Mouse (Mus musculus) left cerebral cortex, adult 9 months (tissue): ENCODE results near the gene Gm12845.
A peak's percentile ranks its signal among the peaks of the same experiment; 100 is the strongest.
"Not testable (repeated sequence)": the region's sequence is repeated elsewhere in the genome, so short reads cannot be mapped to it uniquely, and the experiment has no call there.

Experiments
- DNase-seq, 2 experiments: peaks; one replicate each; pipeline ENCODE4 v3.0.0; 2022; ENCODE audit warnings: low spot score in 2 of 2

The Gm12845 gene

GRCm38 (mm10) chr4:117724112-117724511, at the start of gene Gm12845:
Gene Gm12845 (plus strand): TSS chr4:117724412.
- no peak for DNase-seq

- DNase-seq: peak in 1 of 2 experiments; percentile 84
Measured at GRCm38 (mm10) chr4:117676903-117677302, 47.3 kb upstream of the Gm12845 start.

- no peak for DNase-seq
Measured at GRCm38 (mm10) chr4:117680963-117681362, 43.2 kb upstream of the Gm12845 start.

GRCm38 (mm10) chr4:117681931-117682461, 42.2 kb upstream of the Gm12845 start, which contains the start of gene Dmap1:
Gene Dmap1 (minus strand): TSS chr4:117682273.
- peak in 1 of 2 experiments; percentile 89 for DNase-seq

GRCm38 (mm10) chr4:117682463-117682862, 41.7 kb upstream of the Gm12845 start:
- no peak for DNase-seq

GRCm38 (mm10) chr4:117683048-117683768, 41.0 kb upstream of the Gm12845 start:
- DNase-seq: no peak

- DNase-seq: no peak
Measured at GRCm38 (mm10) chr4:117686354-117686753, 37.9 kb upstream of the Gm12845 start.

GRCm38 (mm10) chr4:117705361-117705760, 18.9 kb upstream of the Gm12845 start:
- peak in 1 of 2 experiments; percentile 64 for DNase-seq

GRCm38 (mm10) chr4:117708780-117709550, 15.2 kb upstream of the Gm12845 start:
- DNase-seq: no peak

GRCm38 (mm10) chr4:117712314-117712713, 11.9 kb upstream of the Gm12845 start:
- DNase-seq: no peak

- no peak for DNase-seq
Measured at GRCm38 (mm10) chr4:117713303-117714098, 10.7 kb upstream of the Gm12845 start.

GRCm38 (mm10) chr4:117731926-117732325, 7.7 kb downstream of the Gm12845 start:
- no peak for DNase-seq

GRCm38 (mm10) chr4:117737559-117737958, 13.3 kb downstream of the Gm12845 start:
- DNase-seq: no peak

GRCm38 (mm10) chr4:117752469-117752868, 28.3 kb downstream of the Gm12845 start:
- DNase-seq: not testable (repeated sequence)

GRCm38 (mm10) chr4:117760151-117760550, 35.9 kb downstream of the Gm12845 start:
- no peak for DNase-seq

GRCm38 (mm10) chr4:117765416-117765815, 41.2 kb downstream of the Gm12845 start, which contains the start of gene Klf17:
Gene Klf17 (minus strand): TSS chr4:117765648.
- no peak for DNase-seq

GRCm38 (mm10) chr4:117770935-117771334, 46.7 kb downstream of the Gm12845 start:
- DNase-seq: peak; percentile 8 to 83

- no peak for DNase-seq
Measured at GRCm38 (mm10) chr4:117772960-117773359, 48.7 kb downstream of the Gm12845 start.
